Mouse (Mus musculus): ENCODE measurements around the gene Pold1. TPM values are rescaled to one million over a fixed set of nuclear protein-coding genes. Genes with fewer than 3 reads are reported as not detected.

The Pold1 gene
- polyA plus RNA-seq, 1 experiment from 2014 or later, result 69.5 TPM

GRCm38 (mm10) chr7:44585606-44586005 lies 37.0 kb upstream of the Pold1 start:
- Histone ChIP-seq H3K4me3 (ENCODE audit: low read length) (no peak overlapping the region), H3K4me2 (replicated peaks; ENCODE audit: low read depth, low read length) (no peak overlapping the region), H3K36me3 (ENCODE audit: control insufficient read depth, insufficient read depth, low read length) (no peaks in the 10 kb centered on the region), H3K27me3 (ENCODE audit: control insufficient read depth, insufficient read depth, low read length) (peaks cover 55% of the 10 kb centered on the region), H3K9me3 (ENCODE audit: control insufficient read depth, low read length) (no peaks in the 10 kb centered on the region), H3K4me1 (ENCODE audit: control insufficient read depth, insufficient read depth, low read length) (peaks cover 5% of the 10 kb centered on the region; the same call in 1 of the 2 replicates), H3K9ac (ENCODE audit: low read depth, low read length) (no peak overlapping the region), H3K27ac (ENCODE audit: low read depth, low read length) (no peak overlapping the region)
- 95% methylated on average over 6 of the region's 6 CpGs for WGBS
- no peak for ATAC-seq (ENCODE audit: low FRiP score, low TSS enrichment)

- Histone ChIP-seq H3K4me2 (replicated peaks; ENCODE audit: low read depth, low read length) (no peak overlapping the region), H3K27me3 (ENCODE audit: control insufficient read depth, insufficient read depth, low read length) (peaks cover 48% of the 10 kb centered on the region), H3K36me3 (ENCODE audit: control insufficient read depth, insufficient read depth, low read length) (no peaks in the 10 kb centered on the region), H3K4me3 (ENCODE audit: low read length) (no peak overlapping the region), H3K27ac (ENCODE audit: low read depth, low read length) (no peak overlapping the region), H3K9ac (ENCODE audit: low read depth, low read length) (no peak overlapping the region), H3K4me1 (ENCODE audit: control insufficient read depth, insufficient read depth, low read length) (peaks cover 5% of the 10 kb centered on the region; the same call in 1 of the 2 replicates), H3K9me3 (ENCODE audit: control insufficient read depth, low read length) (no peaks in the 10 kb centered on the region)
- no peak for ATAC-seq (ENCODE audit: low FRiP score, low TSS enrichment)
- 80% methylated on average over 6 of the region's 6 CpGs for WGBS
Measured at GRCm38 (mm10) chr7:44584921-44585320, 36.3 kb upstream of the Pold1 start.

- ATAC-seq (ENCODE audit: low FRiP score, low TSS enrichment), result no peak
Measured at GRCm38 (mm10) chr7:44584265-44584804, 35.7 kb upstream of the Pold1 start.

GRCm38 (mm10) chr7:44583146-44583545 lies 34.5 kb upstream of the Pold1 start:
- Histone ChIP-seq H3K36me3 (ENCODE audit: control insufficient read depth, insufficient read depth, low read length) (no peaks in the 10 kb centered on the region), H3K9ac (ENCODE audit: low read depth, low read length) (no peak overlapping the region), H3K4me2 (replicated peaks; ENCODE audit: low read depth, low read length) (no peak overlapping the region), H3K4me1 (ENCODE audit: control insufficient read depth, insufficient read depth, low read length) (no peaks in the 10 kb centered on the region), H3K4me3 (ENCODE audit: low read length) (no peak overlapping the region), H3K27me3 (ENCODE audit: control insufficient read depth, insufficient read depth, low read length) (peaks cover 31% of the 10 kb centered on the region), H3K9me3 (ENCODE audit: control insufficient read depth, low read length) (no peaks in the 10 kb centered on the region), H3K27ac (ENCODE audit: low read depth, low read length) (no peak overlapping the region)
- 76% methylated on average over 1 of the region's 1 CpGs for WGBS
- ATAC-seq (ENCODE audit: low FRiP score, low TSS enrichment), result no peak

More at GRCm38 (mm10) chr7:44584265-44584804, 35.7 kb upstream of the Pold1 start:
- Histone ChIP-seq H3K9me3 (ENCODE audit: control insufficient read depth, low read length) (no peaks in the 10 kb centered on the region), H3K4me2 (replicated peaks; ENCODE audit: low read depth, low read length) (no peak overlapping the region), H3K36me3 (ENCODE audit: control insufficient read depth, insufficient read depth, low read length) (no peaks in the 10 kb centered on the region), H3K4me1 (ENCODE audit: control insufficient read depth, insufficient read depth, low read length) (peaks cover 4% of the 10 kb centered on the region; the same call in 1 of the 2 replicates), H3K4me3 (ENCODE audit: low read length) (no peak overlapping the region), H3K27me3 (ENCODE audit: control insufficient read depth, insufficient read depth, low read length) (peaks cover 42% of the 10 kb centered on the region), H3K9ac (ENCODE audit: low read depth, low read length) (no peak overlapping the region), H3K27ac (ENCODE audit: low read depth, low read length) (no peak overlapping the region)
- WGBS, result 79% methylated on average over 4 of the region's 4 CpGs

GRCm38 (mm10) chr7:44582709-44583108 lies 34.1 kb upstream of the Pold1 start:
- 76% methylated on average over 5 of the region's 5 CpGs for WGBS
- H3K9me3 ChIP-seq (ENCODE audit: control insufficient read depth, low read length), result no peaks in the 10 kb centered on the region
- no peak overlapping the region for H3K4me3 ChIP-seq (ENCODE audit: low read length)
- H3K27ac ChIP-seq (ENCODE audit: low read depth, low read length), result no peak overlapping the region
- no peak overlapping the region for H3K9ac ChIP-seq (ENCODE audit: low read depth, low read length)
- H3K36me3 ChIP-seq (ENCODE audit: control insufficient read depth, insufficient read depth, low read length), result no peaks in the 10 kb centered on the region
- peaks cover 26% of the 10 kb centered on the region for H3K27me3 ChIP-seq (ENCODE audit: control insufficient read depth, insufficient read depth, low read length)
- no peak for ATAC-seq (ENCODE audit: low FRiP score, low TSS enrichment)
- H3K4me2 ChIP-seq (replicated peaks; ENCODE audit: low read depth, low read length), result no peak overlapping the region
- H3K4me1 ChIP-seq (ENCODE audit: control insufficient read depth, insufficient read depth, low read length), result no peaks in the 10 kb centered on the region

- no peaks in the 10 kb centered on the region for H3K36me3 ChIP-seq (ENCODE audit: control insufficient read depth, insufficient read depth, low read length)
- H3K27me3 ChIP-seq (ENCODE audit: control insufficient read depth, insufficient read depth, low read length), result peaks cover 16% of the 10 kb centered on the region
- no peak overlapping the region for H3K9ac ChIP-seq (ENCODE audit: low read depth, low read length)
- no peaks in the 10 kb centered on the region for H3K4me1 ChIP-seq (ENCODE audit: control insufficient read depth, insufficient read depth, low read length)
- H3K27ac ChIP-seq (ENCODE audit: low read depth, low read length), result no peak overlapping the region
- H3K9me3 ChIP-seq (ENCODE audit: control insufficient read depth, low read length), result no peaks in the 10 kb centered on the region
- H3K4me2 ChIP-seq (replicated peaks; ENCODE audit: low read depth, low read length), result no peak overlapping the region
- ATAC-seq (ENCODE audit: low FRiP score, low TSS enrichment), result no peak
- WGBS, result 80% methylated on average over 6 of the region's 6 CpGs
- H3K4me3 ChIP-seq (ENCODE audit: low read length), result no peak overlapping the region
Measured at GRCm38 (mm10) chr7:44581637-44582036, 33.0 kb upstream of the Pold1 start.

- Histone ChIP-seq H3K27me3 (ENCODE audit: control insufficient read depth, insufficient read depth, low read length) (no peaks in the 10 kb centered on the region), H3K27ac (ENCODE audit: low read depth, low read length) (no peak overlapping the region), H3K4me1 (ENCODE audit: control insufficient read depth, insufficient read depth, low read length) (no peaks in the 10 kb centered on the region), H3K4me3 (ENCODE audit: low read length) (no peak overlapping the region), H3K36me3 (ENCODE audit: control insufficient read depth, insufficient read depth, low read length) (no peaks in the 10 kb centered on the region), H3K9me3 (ENCODE audit: control insufficient read depth, low read length) (no peaks in the 10 kb centered on the region), H3K9ac (ENCODE audit: low read depth, low read length) (no peak overlapping the region), H3K4me2 (replicated peaks; ENCODE audit: low read depth, low read length) (no peak overlapping the region)
- no peak for ATAC-seq (ENCODE audit: low FRiP score, low TSS enrichment)
- WGBS, result 44% methylated on average over 5 of the region's 5 CpGs
Measured at GRCm38 (mm10) chr7:44576333-44576844, 27.7 kb upstream of the Pold1 start.

GRCm38 (mm10) chr7:44572956-44573484 lies 24.4 kb upstream of the Pold1 start:
- H3K9me3 ChIP-seq (ENCODE audit: control insufficient read depth, low read length), result no peaks in the 10 kb centered on the region
- 86% methylated on average over 5 of the region's 5 CpGs for WGBS
- H3K4me1 ChIP-seq (ENCODE audit: control insufficient read depth, insufficient read depth, low read length), result no peaks in the 10 kb centered on the region
- no peak overlapping the region for H3K9ac ChIP-seq (ENCODE audit: low read depth, low read length)
- H3K4me3 ChIP-seq (ENCODE audit: low read length), result no peak overlapping the region
- no peak overlapping the region for H3K4me2 ChIP-seq (replicated peaks; ENCODE audit: low read depth, low read length)
- ATAC-seq (ENCODE audit: low FRiP score, low TSS enrichment), result no peak
- H3K27me3 ChIP-seq (ENCODE audit: control insufficient read depth, insufficient read depth, low read length), result no peaks in the 10 kb centered on the region
- H3K36me3 ChIP-seq (ENCODE audit: control insufficient read depth, insufficient read depth, low read length), result no peaks in the 10 kb centered on the region
- H3K27ac ChIP-seq (ENCODE audit: low read depth, low read length), result no peak overlapping the region

GRCm38 (mm10) chr7:44572213-44572701 lies 23.6 kb upstream of the Pold1 start, which contains the start of gene Napsa:
TSS of gene Napsa (plus strand) at chr7:44572380.
- WGBS, result 41% methylated on average over 7 of the region's 7 CpGs
- H3K4me3 ChIP-seq (ENCODE audit: low read length), result no peak within 1 kb of the TSS
- H3K4me2 ChIP-seq (replicated peaks; ENCODE audit: low read depth, low read length), result no peak within 1 kb of the TSS
- no peak within 1 kb of the TSS for H3K27ac ChIP-seq (ENCODE audit: low read depth, low read length)
- H3K9ac ChIP-seq (ENCODE audit: low read depth, low read length), result no peak within 1 kb of the TSS
- ATAC-seq (ENCODE audit: low FRiP score, low TSS enrichment), result no peak
- H3K9me3 ChIP-seq (ENCODE audit: control insufficient read depth, low read length), result no peaks in the 10 kb centered on the region
- no peaks in the 10 kb centered on the region for H3K4me1 ChIP-seq (ENCODE audit: control insufficient read depth, insufficient read depth, low read length)
- H3K36me3 ChIP-seq (ENCODE audit: control insufficient read depth, insufficient read depth, low read length), result no peaks in the 10 kb centered on the region
- H3K27me3 ChIP-seq (ENCODE audit: control insufficient read depth, insufficient read depth, low read length), result no peaks in the 10 kb centered on the region

Measured in kidney, embryonic 14.5 days (tissue).